Mouse (Mus musculus): ENCODE results near the gene Tnfrsf4. TPM values are rescaled to one million over a fixed set of nuclear protein-coding genes. Genes with fewer than 3 reads are reported as not detected.

Tnfrsf4 gene
- polyA plus RNA-seq, 1 experiment from 2014 or later = 0.39 TPM

GRCm38 (mm10) chr4:156064510-156064897, 50.9 kb downstream of the Tnfrsf4 start:
- Histone ChIP-seq H3K4me3 (ENCODE audit: low read depth, low read length) (no peak overlapping the region), H3K9me3 (ENCODE audit: control insufficient read depth, low read length) (no peaks in the 10 kb centered on the region), H3K27me3 (ENCODE audit: control insufficient read depth, insufficient read depth, low read length) (no peaks in the 10 kb centered on the region), H3K9ac (ENCODE audit: low read depth, low read length) (no peak overlapping the region), H3K4me1 (replicated peaks; ENCODE audit: control insufficient read depth, insufficient read depth, low read length) (no peaks in the 10 kb centered on the region; the same call in 1 of the 2 replicates), H3K27ac (ENCODE audit: low read depth, low read length) (no peak overlapping the region), H3K4me2 (replicated peaks; ENCODE audit: low read depth, low read length) (no peak overlapping the region), H3K36me3 (ENCODE audit: control insufficient read depth, insufficient read depth, low read length) (no peaks in the 10 kb centered on the region)
- WGBS = 88% methylated on average over 9 of the region's 9 CpGs
- no peak for ATAC-seq (ENCODE audit: low FRiP score)
- no peak for DNase-seq (ENCODE audit: low spot score)

- no peak overlapping the region for H3K9ac ChIP-seq (ENCODE audit: low read depth, low read length)
- H3K4me3 ChIP-seq (ENCODE audit: low read depth, low read length) = no peak overlapping the region
- no peak for DNase-seq (ENCODE audit: low spot score)
- H3K27ac ChIP-seq (ENCODE audit: low read depth, low read length) = no peak overlapping the region
- ATAC-seq (ENCODE audit: low FRiP score) = no peak
- 86% methylated on average over 10 of the region's 10 CpGs for WGBS
- H3K4me1 ChIP-seq (replicated peaks; ENCODE audit: control insufficient read depth, insufficient read depth, low read length) = no peaks in the 10 kb centered on the region; the same call in none of the 2 replicates
- no peaks in the 10 kb centered on the region for H3K9me3 ChIP-seq (ENCODE audit: control insufficient read depth, low read length)
- H3K27me3 ChIP-seq (ENCODE audit: control insufficient read depth, insufficient read depth, low read length) = no peaks in the 10 kb centered on the region
- no peak overlapping the region for H3K4me2 ChIP-seq (replicated peaks; ENCODE audit: low read depth, low read length)
- H3K36me3 ChIP-seq (ENCODE audit: control insufficient read depth, insufficient read depth, low read length) = no peaks in the 10 kb centered on the region
These were observed 51.7 kb downstream of the Tnfrsf4 start for GRCm38 (mm10) chr4:156065156-156065894.

MicroRNAs within 50 kb of the gene (microRNA counts, 519-probe panel; counts per million panel counts)
- microRNA mmu-miR-200a (892 counts per million, percentile 1 among the panel's probes with 10 or more counts), microRNA mmu-miR-200b (4,091 counts per million, percentile 38 among the panel's probes with 10 or more counts), microRNA mmu-miR-429 (4,626 counts per million, percentile 52 among the panel's probes with 10 or more counts)

Other genes starting within 250 kb of the Tnfrsf4 start
- 8.6 and 9.5 TPM in 2 replicates for gene Vwa1, start 239.1 kb upstream of the Tnfrsf4 start, polyA plus RNA-seq (2014; fragmentation: Nextera tagmentation; extraction: Ambion mirVana)
- 0.25 and 0.52 TPM in 2 replicates for gene Tmem88b, start 228.0 kb upstream of the Tnfrsf4 start, polyA plus RNA-seq (2014; fragmentation: Nextera tagmentation; extraction: Ambion mirVana)
- not detected in 2 replicates for gene Ankrd65, start 223.4 kb upstream of the Tnfrsf4 start, polyA plus RNA-seq (2014; fragmentation: Nextera tagmentation; extraction: Ambion mirVana)
- gene Mrpl20, start 211.0 kb upstream of the Tnfrsf4 start, polyA plus RNA-seq (2014; fragmentation: Nextera tagmentation; extraction: Ambion mirVana) = 238 and 242 TPM in 2 replicates
- 163 and 170 TPM in 2 replicates for gene Ccnl2, start 201.4 kb upstream of the Tnfrsf4 start, polyA plus RNA-seq (2014; fragmentation: Nextera tagmentation; extraction: Ambion mirVana)
- 112 and 123 TPM in 2 replicates for gene Aurkaip1, start 182.6 kb upstream of the Tnfrsf4 start, polyA plus RNA-seq (2014; fragmentation: Nextera tagmentation; extraction: Ambion mirVana)
- 31.1 and 36.8 TPM in 2 replicates for gene Mxra8, start 174.2 kb upstream of the Tnfrsf4 start, polyA plus RNA-seq (2014; fragmentation: Nextera tagmentation; extraction: Ambion mirVana)
- gene Dvl1, start 166.4 kb upstream of the Tnfrsf4 start, polyA plus RNA-seq (2014; fragmentation: Nextera tagmentation; extraction: Ambion mirVana) = 7.5 and 8.8 TPM in 2 replicates
- 0.46 TPM in 2 replicates for gene Tas1r3, start 150.5 kb upstream of the Tnfrsf4 start, polyA plus RNA-seq (2014; fragmentation: Nextera tagmentation; extraction: Ambion mirVana)
- 19.8 and 22.7 TPM in 2 replicates for gene Cptp, start 144.4 kb upstream of the Tnfrsf4 start, polyA plus RNA-seq (2014; fragmentation: Nextera tagmentation; extraction: Ambion mirVana)
- 93.1 and 95.4 TPM in 2 replicates for gene Ints11, start 144.3 kb upstream of the Tnfrsf4 start, polyA plus RNA-seq (2014; fragmentation: Nextera tagmentation; extraction: Ambion mirVana)
- 41.6 and 43.2 TPM in 2 replicates for gene Pusl1, start 122.1 kb upstream of the Tnfrsf4 start, polyA plus RNA-seq (2014; fragmentation: Nextera tagmentation; extraction: Ambion mirVana)
- gene Acap3, start 122.0 kb upstream of the Tnfrsf4 start, polyA plus RNA-seq (2014; fragmentation: Nextera tagmentation; extraction: Ambion mirVana) = 29.0 and 34.7 TPM in 2 replicates
- gene Ube2j2, start 70.0 kb upstream of the Tnfrsf4 start, polyA plus RNA-seq (2014; fragmentation: Nextera tagmentation; extraction: Ambion mirVana) = 142 and 160 TPM in 2 replicates
- gene C1qtnf12, start 51.5 kb upstream of the Tnfrsf4 start, polyA plus RNA-seq (2014; fragmentation: Nextera tagmentation; extraction: Ambion mirVana) = 21.0 and 24.0 TPM in 2 replicates
- 18.2 and 19.4 TPM in 2 replicates for gene B3galt6, start 21.2 kb upstream of the Tnfrsf4 start, polyA plus RNA-seq (2014; fragmentation: Nextera tagmentation; extraction: Ambion mirVana)
- 136 and 143 TPM in 2 replicates for gene Sdf4, start 21.0 kb upstream of the Tnfrsf4 start, polyA plus RNA-seq (2014; fragmentation: Nextera tagmentation; extraction: Ambion mirVana)
- gene Tnfrsf18, start 12.3 kb downstream of the Tnfrsf4 start, polyA plus RNA-seq (2014; fragmentation: Nextera tagmentation; extraction: Ambion mirVana) = 0.74 and 2.4 TPM in 2 replicates
- 0.10 TPM in 1 of 2 replicates, not detected in the other for gene Ttll10, start 45.6 kb downstream of the Tnfrsf4 start, polyA plus RNA-seq (2014; fragmentation: Nextera tagmentation; extraction: Ambion mirVana)
- 44.0 and 44.4 TPM in 2 replicates for gene 9430015G10Rik, start 96.1 kb downstream of the Tnfrsf4 start, polyA plus RNA-seq (2014; fragmentation: Nextera tagmentation; extraction: Ambion mirVana)
- gene Rnf223, start 116.7 kb downstream of the Tnfrsf4 start, polyA plus RNA-seq (2014; fragmentation: Nextera tagmentation; extraction: Ambion mirVana) = 0.73 and 0.76 TPM in 2 replicates
- gene Agrn, start 183.6 kb downstream of the Tnfrsf4 start, polyA plus RNA-seq (2014; fragmentation: Nextera tagmentation; extraction: Ambion mirVana) = 79.7 and 80.7 TPM in 2 replicates
- 0.54 and 1.2 TPM in 2 replicates for gene Isg15, start 187.0 kb downstream of the Tnfrsf4 start, polyA plus RNA-seq (2014; fragmentation: Nextera tagmentation; extraction: Ambion mirVana)
- gene AW011738, start 189.5 kb downstream of the Tnfrsf4 start, polyA plus RNA-seq (2014; fragmentation: Nextera tagmentation; extraction: Ambion mirVana) = 2.0 and 3.1 TPM in 2 replicates
- 1.1 and 1.4 TPM in 2 replicates for gene Perm1, start 202.0 kb downstream of the Tnfrsf4 start, polyA plus RNA-seq (2014; fragmentation: Nextera tagmentation; extraction: Ambion mirVana)
- gene Plekhn1, start 221.0 kb downstream of the Tnfrsf4 start, polyA plus RNA-seq (2014; fragmentation: Nextera tagmentation; extraction: Ambion mirVana) = 17.0 and 17.8 TPM in 2 replicates
- gene Noc2l, start 222.2 kb downstream of the Tnfrsf4 start, polyA plus RNA-seq (2014; fragmentation: Nextera tagmentation; extraction: Ambion mirVana) = 78.0 and 78.6 TPM in 2 replicates
- 1.8 and 3.1 TPM in 2 replicates for gene Samd11, start 241.8 kb downstream of the Tnfrsf4 start, polyA plus RNA-seq (2014; fragmentation: Nextera tagmentation; extraction: Ambion mirVana)